Comparison of ENCODE assay signal across 15 mouse cellular contexts in the genomic region with DNA sequence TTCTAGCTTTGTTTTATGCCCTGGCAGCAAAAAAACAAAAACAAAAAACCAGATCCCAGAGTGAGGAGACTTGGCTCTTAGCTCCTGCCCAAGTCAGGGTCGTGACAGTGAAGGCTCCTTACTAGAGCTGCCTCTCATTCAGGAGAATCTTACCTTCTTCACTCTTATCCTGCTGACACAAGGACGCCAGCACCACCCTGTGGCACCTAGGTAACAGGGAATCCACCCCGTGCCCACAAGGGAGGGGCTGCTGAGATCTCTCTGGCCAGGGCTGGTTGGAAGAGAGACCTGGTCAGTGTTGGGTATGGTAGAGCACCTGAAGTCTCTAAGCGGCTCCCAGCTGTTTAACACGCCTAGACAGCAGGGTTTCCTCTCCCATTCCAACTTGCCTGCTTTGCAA.
DNase-seq lines count a peak whose midpoint lies in the region; ATAC-seq and TF ChIP-seq lines count a peak whose summit lies in the region.
"Had no signal": no experiment of that assay in that cellular context is flagged by ENCODE, and none has a peak within 500 bp of the region (broad histone marks: within the 10 kb centered on the region; RNA-seq: fewer than 3 reads in every experiment).

No protein-coding gene starts in this region.

- H3K36me3 ChIP-seq in intestine, postnatal 0 days (ENCODE audit: control insufficient read depth, insufficient read depth): no peaks in the 10 kb centered on the region
- H3K36me3 ChIP-seq in intestine, embryonic 15.5 days: no peaks in the 10 kb centered on the region
- H3K36me3 ChIP-seq in spleen, adult 2 months (ENCODE audit: control insufficient read depth, insufficient read depth, low read length): no peaks in the 10 kb centered on the region
- H3K36me3 ChIP-seq: embryonic facial prominence, embryonic 13.5 days; limb, embryonic 10.5 days; midbrain, embryonic 15.5 days had no signal

- 47% methylated on average over 5 of the region's 5 CpGs for WGBS in intestine, postnatal 0 days
- WGBS in intestine, embryonic 15.5 days: 42% methylated on average over 5 of the region's 5 CpGs
- 51% methylated on average over 5 of the region's 5 CpGs for WGBS in spleen, adult 2 months

- no peak overlapping the region for H3K9ac ChIP-seq in intestine, postnatal 0 days (ENCODE audit: low read depth, low read length)
- H3K9ac ChIP-seq in intestine, embryonic 15.5 days: no peak overlapping the region
- H3K9ac ChIP-seq: embryonic facial prominence, embryonic 13.5 days; midbrain, embryonic 15.5 days had no signal

- H3K9me3 ChIP-seq in intestine, postnatal 0 days (ENCODE audit: control insufficient read depth): no peaks in the 10 kb centered on the region
- no peaks in the 10 kb centered on the region for H3K9me3 ChIP-seq in intestine, embryonic 15.5 days
- H3K9me3 ChIP-seq: embryonic facial prominence, embryonic 13.5 days; limb, embryonic 10.5 days; midbrain, embryonic 15.5 days had no signal

- CTCF ChIA-PET in Patski (lab: Charles Lee): interaction anchor here (0.7 to 2.6 kb wide), 15 partner anchors 9 to 273 kb away, joined by 3 to 44 read pairs (median 5); a partner anchor contains a TSS

- POLR2A ChIA-PET in Patski (lab: Charles Lee): interaction anchor here (0.7 to 0.9 kb wide), 3 partner anchors 28 to 286 kb away, joined by 3 to 4 read pairs (median 3); no protein-coding TSS in a partner anchor

- TF ChIP-seq CTCF in intestine, postnatal 0 days (IDR thresholded peaks at IDR 0.05; ENCODE audit: low read depth): peak; percentile 45
- TF ChIP-seq CTCF in spleen, adult 2 months (IDR thresholded peaks at IDR 0.05; ENCODE audit: extremely low read depth, insufficient read depth, insufficient read length, insufficient replicate concordance): peak; percentile 20; the same call in 1 of the 2 replicates
- TF ChIP-seq CTCF in Patski (IDR thresholded peaks at IDR 0.05): peak; percentile 94

- DNase-seq in spleen, adult 2 months (ENCODE audit: low read depth in 1 of 2, low spot score in 2 of 2): no peak
- DNase-seq in spleen, adult 12 weeks (ENCODE audit: low spot score): no peak
- DNase-seq in Patski (ENCODE audit: low read depth, low spot score) (no peak), adipocyte (ENCODE audit: low spot score) (no peak)
- no peak for DNase-seq in left cerebral cortex, adult 18-20 months (ENCODE audit: low spot score in 2 of 2)
- DNase-seq: adrenal gland, postnatal 14 days; cerebellum, postnatal 36 days; heart, adult 18-20 months; lung, adult 2 months had no signal

- in situ Hi-C loops in Patski (cut with MboI; ENCODE audit: low pct_unique_long_range_greater_than_20kb): loop anchor here (5.0 kb wide), 1 partner anchor 100 kb away; no protein-coding TSS in a partner anchor

- no peak overlapping the region for H3K4me3 ChIP-seq in intestine, postnatal 0 days (ENCODE audit: low read depth, low read length)
- H3K4me3 ChIP-seq in intestine, embryonic 15.5 days (replicated peaks): no peak overlapping the region
- H3K4me3 ChIP-seq in spleen, adult 2 months (ENCODE audit: extremely low read depth, insufficient read depth, insufficient read length): no peak overlapping the region
- H3K4me3 ChIP-seq: embryonic facial prominence, embryonic 13.5 days; limb, embryonic 10.5 days; midbrain, embryonic 15.5 days had no signal

- no peak overlapping the region for H3K4me2 ChIP-seq in intestine, postnatal 0 days (replicated peaks; ENCODE audit: low read depth)
- H3K4me2 ChIP-seq in intestine, embryonic 15.5 days (replicated peaks): no peak overlapping the region
- H3K4me2 ChIP-seq: embryonic facial prominence, embryonic 13.5 days; midbrain, embryonic 15.5 days had no signal

- no peak for TF ChIP-seq POLR2A in spleen, adult 2 months (IDR thresholded peaks at IDR 0.05; ENCODE audit: low read depth, low read length)

- no peaks in the 10 kb centered on the region for H3K27me3 ChIP-seq in intestine, postnatal 0 days (replicated peaks; ENCODE audit: control insufficient read depth, insufficient read depth, low read length)
- H3K27me3 ChIP-seq in intestine, embryonic 15.5 days (replicated peaks): no peaks in the 10 kb centered on the region
- H3K27me3 ChIP-seq in spleen, adult 2 months (ENCODE audit: control insufficient read depth, insufficient read depth, low read length): no peaks in the 10 kb centered on the region
- H3K27me3 ChIP-seq in Patski: no peaks in the 10 kb centered on the region
- H3K27me3 ChIP-seq: embryonic facial prominence, embryonic 13.5 days; midbrain, embryonic 15.5 days had no signal

- ATAC-seq in intestine, postnatal 0 days: no peak
- no peak for ATAC-seq in intestine, embryonic 15.5 days
- ATAC-seq in Patski: peak; percentile 50
- ATAC-seq: midbrain, embryonic 15.5 days had no signal

- no peaks in the 10 kb centered on the region for H3K4me1 ChIP-seq in intestine, postnatal 0 days (replicated peaks; ENCODE audit: control insufficient read depth, insufficient read depth, low read length)
- H3K4me1 ChIP-seq in intestine, embryonic 15.5 days (replicated peaks): no peaks in the 10 kb centered on the region
- no peaks in the 10 kb centered on the region for H3K4me1 ChIP-seq in spleen, adult 2 months (ENCODE audit: control insufficient read depth, insufficient read depth, insufficient read length)
- H3K4me1 ChIP-seq: embryonic facial prominence, embryonic 13.5 days; limb, embryonic 10.5 days; midbrain, embryonic 15.5 days had no signal

- H3K27ac ChIP-seq in intestine, postnatal 0 days (ENCODE audit: low read depth, low read length): no peak overlapping the region
- H3K27ac ChIP-seq in intestine, embryonic 15.5 days: no peak overlapping the region
- no peak overlapping the region for H3K27ac ChIP-seq in spleen, adult 2 months (ENCODE audit: insufficient read depth, low read length)
- H3K27ac ChIP-seq: embryonic facial prominence, embryonic 13.5 days; limb, embryonic 10.5 days; macrophage; midbrain, embryonic 15.5 days had no signal

Comparison
In these comparisons a context has a peak if more than half of its experiments do, and no peak if none do; other contexts are left out.
1. CTCF ChIP-seq: peak in every context shown above with its lines; median percentile 94 in Patski; 45 in intestine, postnatal 0 days; 20 in spleen, adult 2 months.